Mouse (Mus musculus) T-helper 17 cell (primary cell): Measurements from ENCODE around the gene Pgbd1.
"Not testable (repeated sequence)": the region's sequence is repeated elsewhere in the genome, so short reads cannot be mapped to it uniquely, and the experiment has no call there.

Experiments
- in situ Hi-C, 2 experiments: fragments of 300-600 bp; cut with MboI, MseI; formaldehyde crosslinking; loops; 1 replicate in 1 of 2; 2 replicates in 1 of 2; pipeline ENCODE4 v1.15.1; 2025; ENCODE audit warnings: high pct_unique_total_duplicates in 2 of 2

Gene Pgbd1

DNA sequence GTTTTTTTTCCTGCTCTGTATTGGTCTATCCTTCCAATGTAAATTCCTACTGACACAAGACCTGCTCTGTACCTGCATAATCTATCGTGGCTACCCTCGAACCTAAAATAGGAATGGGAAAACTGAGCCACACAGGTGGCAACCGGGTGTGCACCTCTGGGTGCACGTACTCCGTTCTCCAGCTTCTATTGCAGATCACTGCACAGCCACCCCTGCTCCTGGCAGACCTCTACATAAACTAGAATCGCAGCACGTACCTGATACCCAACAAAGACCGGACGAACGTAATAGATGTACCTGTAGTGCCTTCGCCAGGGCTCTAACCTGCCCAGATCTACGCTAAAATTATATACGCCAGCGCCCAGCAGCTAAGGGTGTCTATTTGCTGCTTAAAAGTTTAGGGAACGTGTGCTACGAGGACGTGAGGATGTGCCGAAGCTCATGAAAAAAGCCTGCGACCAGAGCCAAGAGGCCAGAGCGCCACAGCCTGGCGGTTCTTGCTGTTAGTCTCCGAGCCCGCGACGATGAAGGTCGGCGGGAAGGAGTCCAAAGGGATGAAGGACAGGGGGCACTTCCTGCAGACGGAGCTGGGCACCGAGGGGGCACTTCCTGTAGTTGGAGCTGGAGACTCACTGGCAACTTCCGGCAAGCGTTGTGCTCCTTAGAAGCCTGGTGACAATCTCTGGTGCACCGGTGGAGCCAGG, at the start of gene Pgbd1:
Gene Pgbd1, minus strand, starts transcription at position 556 of the 704 bp plus-strand sequence.
- in situ Hi-C loops = no loop called here

DNA sequence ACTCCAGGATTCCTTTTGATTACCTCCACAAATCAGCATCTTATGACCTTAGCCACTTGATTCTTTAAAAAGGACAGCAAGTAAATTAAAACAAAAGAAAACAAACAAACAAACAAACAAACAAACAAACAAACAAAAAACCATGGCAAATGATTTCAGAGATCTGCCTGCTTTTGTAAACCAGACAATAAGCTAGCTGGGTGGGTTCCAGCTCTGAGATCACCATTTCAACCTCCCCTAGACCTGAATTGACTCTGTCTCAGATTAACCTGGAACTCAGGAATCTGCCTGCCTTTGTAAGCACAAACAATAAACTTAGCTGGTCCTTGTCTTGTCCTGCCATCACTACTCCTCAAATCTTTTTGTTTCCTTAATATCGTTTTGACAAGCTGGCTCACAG, 46.0 kb upstream of the Pgbd1 start:
- in situ Hi-C loops = loop anchor here in 1 of 2 experiments (10.0 kb wide), 1 partner anchor 642 kb away; no protein-coding TSS in a partner anchor

DNA sequence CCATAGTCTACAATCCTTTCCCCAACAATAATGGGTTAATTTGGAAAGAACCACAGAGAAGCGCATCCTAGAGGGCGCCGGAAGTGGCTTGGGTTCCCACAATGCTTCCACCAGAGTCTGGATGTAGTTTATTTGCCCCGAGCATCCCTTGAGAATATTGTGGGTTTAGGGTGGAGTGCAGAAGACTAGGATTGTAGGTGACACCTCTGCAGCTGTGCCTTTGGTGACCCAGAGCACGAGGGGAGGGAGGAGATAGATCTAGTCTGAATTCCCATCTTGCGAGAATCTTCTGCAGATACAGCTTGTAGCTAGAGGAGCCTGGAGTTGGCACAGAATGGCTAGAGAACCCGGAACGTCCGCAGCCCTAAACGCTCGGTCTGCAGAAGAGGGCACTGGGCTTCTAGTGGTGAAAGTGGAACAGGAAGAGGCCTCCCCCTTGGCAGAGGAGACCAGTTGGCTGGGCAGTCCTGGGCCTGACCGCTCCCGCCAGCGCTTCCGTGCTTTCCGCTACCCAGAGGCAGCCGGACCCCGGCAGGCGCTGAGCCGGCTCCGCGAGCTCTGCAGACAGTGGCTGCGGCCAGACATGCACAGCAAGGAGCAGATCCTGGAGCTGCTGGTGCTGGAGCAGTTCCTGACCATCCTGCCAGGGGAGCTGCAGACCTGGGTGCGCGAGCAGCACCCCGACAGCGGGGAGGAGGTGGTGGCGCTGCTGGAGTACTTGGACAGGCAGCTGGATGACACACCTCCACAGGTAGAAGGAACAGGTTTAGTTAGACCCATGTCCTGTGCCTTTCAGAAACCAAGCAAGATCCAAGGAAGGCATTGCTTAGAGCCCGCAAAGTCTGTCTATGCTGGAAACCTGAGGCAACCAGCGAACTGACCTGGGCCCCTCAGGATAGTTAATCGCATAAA, 38.2 kb upstream of the Pgbd1 start, which contains the start of the genes Zkscan4 and Gm10065:
Gene Zkscan4, plus strand, starts transcription at position 149 of the 912 bp plus-strand sequence.
Gene Gm10065, minus strand, starts transcription at position 683 of the 912 bp plus-strand sequence.
- in situ Hi-C loops = not testable (repeated sequence)

DNA sequence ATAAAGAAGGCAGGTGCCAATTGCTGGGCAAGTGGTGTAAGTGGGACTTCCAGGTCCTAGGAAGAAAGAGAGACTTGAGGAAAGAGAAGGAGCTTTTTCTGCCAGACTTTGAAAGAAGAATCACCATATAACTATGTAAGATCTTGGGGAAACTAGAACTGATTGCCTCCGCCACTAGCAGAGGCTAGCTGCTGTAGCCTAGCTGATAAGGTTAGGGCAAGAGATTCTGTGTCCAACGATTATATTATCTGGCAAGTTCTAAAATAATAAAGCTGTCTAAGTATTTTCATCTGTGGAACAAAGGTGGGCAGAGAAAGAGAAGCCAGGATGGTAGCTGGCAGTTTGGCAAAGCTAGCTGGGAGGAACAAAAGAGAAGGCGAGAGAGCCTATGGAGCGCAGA, 31.6 kb upstream of the Pgbd1 start:
- in situ Hi-C loops = no loop called here

DNA sequence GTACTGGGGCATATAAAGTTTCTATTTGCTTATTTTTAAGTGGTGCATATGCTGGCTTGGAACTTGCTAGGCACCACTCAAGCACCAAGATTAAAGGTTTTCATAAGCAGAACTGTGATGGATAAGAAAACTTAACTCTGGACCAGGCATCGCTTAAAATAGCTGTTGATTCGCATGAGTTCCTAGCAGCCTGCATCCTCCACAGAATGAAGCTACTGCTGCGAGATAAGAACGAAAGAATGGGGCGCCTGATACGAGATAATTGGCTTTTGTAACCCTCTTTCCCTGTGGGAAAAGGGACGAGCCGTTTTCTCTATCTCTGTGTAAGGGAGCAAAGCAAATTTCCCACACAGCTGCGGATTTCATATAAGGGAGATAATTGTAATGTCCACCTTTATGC, 28.2 kb upstream of the Pgbd1 start:
- in situ Hi-C loops = no loop called here

DNA sequence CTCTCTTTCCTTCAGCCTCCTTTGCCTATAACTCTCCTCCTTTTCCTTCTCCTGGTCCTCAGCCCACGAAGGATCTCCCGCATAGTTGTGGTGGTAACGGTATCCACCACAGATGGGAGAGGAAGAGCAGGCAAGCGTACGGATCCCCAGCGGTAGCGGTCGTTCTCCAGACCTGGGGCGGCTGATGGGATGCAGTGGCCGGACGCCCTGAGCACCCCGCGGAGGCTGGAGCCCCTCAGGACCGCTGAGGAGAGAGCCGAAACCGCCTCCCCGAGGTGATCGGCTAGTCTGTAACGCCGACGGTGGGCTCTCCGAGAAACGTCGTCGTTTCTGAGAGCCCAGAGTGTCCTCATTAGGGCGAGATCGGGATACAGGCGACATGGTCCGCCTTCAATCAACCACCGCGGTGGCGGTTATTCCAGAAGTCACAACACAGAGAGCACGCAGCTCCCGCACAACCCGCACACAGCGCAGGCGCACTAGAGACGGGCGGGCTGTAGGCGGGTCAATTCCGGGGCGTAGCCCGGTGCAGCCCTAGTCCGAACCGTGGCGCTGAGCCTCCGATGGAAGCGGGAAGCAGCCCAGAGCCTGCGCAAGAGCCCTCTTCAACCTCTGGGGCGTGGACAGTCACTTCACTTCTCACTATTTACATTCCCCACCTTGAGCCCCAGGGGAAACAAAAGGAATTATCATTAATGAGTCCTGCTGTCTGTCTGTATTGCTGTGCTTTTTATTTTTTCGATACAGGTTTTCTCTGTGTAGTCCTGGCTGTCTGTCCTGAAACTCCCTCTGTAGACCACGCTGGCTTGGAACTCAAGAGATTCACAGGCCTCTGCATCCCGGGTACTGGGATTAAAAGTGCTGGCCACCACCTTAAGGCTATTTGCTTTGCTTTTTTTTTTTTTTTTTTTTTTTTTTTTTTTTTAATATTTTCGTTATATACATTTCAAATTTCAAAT, 27.5 kb upstream of the Pgbd1 start, which contains the start of gene Nkapl:
Gene Nkapl, minus strand, starts transcription at position 449 of the 959 bp plus-strand sequence.
- in situ Hi-C loops = no loop called here

DNA sequence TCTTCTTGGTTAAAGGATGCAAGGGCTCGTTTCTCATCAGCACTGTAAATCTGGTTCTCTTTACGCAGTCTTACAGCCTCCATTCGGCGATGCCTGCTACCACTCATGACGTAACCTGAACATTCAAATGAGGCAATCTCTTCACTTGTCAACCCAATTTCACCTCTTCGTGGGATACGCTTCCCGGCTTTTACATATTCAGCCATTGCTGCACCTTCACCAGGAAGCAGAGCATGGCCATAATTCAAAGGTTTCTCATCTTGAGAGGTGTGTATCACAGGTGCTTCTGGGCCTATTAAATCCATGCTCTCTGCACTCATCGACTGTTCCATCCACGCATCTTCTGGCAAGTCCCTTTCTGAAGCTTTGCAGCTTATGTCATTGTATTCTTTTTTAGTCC, 26.5 kb upstream of the Pgbd1 start:
- in situ Hi-C loops = no loop called here

DNA sequence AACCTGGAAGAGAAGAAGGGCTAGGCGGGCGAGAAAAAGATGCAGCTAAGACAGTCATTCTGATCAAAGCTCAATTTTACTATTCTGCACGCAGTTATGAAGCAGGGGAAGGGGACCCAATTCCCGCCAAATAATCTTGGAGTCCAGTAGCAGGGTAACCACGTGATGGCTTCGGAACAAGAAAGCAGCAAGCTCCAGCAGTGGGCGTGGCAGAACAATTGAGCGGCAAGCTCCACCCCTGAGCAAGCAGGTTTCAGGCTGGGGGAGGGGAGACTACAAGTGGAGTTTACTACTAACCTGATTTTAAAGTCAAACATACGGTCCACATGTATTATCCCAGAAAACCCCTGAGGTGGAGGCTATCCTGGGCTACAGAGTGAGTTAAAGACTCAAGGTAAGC, 21.7 kb upstream of the Pgbd1 start:
- in situ Hi-C loops = not testable (repeated sequence)

DNA sequence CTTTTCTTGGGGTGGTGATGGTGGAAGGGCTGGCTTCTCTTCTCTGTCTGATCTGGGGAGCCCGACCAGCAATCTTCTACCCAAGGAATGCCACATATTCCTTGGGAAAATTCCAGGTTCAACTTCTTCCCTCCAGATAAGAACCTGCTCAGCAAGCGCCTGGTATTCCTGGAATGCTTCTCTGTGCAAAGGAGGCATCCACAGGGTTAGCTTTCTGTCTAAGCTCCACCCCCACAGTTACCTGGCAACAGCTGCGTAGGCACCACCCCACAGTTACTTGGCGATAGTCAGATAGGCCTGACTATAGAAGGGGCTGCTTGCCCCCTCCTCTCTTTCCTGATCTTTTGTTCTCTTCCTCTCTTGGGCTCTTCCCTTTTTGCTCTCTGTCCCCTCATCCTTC, 15.5 kb upstream of the Pgbd1 start:
- in situ Hi-C loops = loop anchor here (5.0 kb wide), 2 partner anchors 54 to 66 kb away; partner anchors contain the start of gene Zkscan3 (in 1 of the 2)

DNA sequence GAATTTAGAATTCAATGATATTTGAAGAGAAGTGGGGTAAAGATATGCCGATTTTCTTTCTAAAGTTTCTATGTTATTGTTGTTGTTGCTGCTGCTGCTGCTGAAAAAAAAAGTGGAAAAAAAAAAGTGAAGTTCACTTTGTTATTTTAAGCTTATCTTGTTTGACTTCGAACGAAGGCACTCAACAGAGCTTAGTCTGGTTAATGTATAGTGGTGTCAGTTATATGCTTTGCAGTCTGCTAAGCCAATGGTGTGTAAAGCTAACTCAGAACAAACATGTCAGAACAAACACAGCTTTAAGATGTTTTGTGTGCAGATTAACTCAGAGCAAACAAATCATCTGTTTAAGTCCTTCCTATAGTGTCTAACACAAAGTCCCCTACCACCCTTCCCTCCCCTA, 13.3 kb upstream of the Pgbd1 start:
- in situ Hi-C loops = no loop called here

DNA sequence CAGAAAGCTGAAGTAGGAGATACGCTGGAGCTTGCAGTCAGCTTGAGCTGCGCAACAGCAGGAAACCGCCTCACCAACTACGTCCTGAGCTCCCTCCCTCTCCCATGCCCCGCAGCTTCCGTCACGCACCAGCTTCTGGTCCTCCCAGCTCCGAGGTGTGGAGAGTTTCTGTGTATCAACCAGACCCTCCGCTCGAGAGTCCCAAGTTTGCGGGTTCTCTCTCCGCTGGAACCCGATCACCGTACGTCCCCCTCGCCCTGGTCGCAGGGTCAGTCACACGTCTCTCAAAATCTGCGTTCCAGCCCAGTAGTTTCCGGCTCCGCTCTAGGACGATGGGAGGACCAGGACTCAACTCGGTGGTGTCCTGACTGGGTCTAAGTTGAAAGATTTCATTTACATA, 12.6 kb upstream of the Pgbd1 start, which contains the start of gene Zscan26:
Gene Zscan26, minus strand, starts transcription at position 282 of the 400 bp plus-strand sequence.
- in situ Hi-C loops = no loop called here

DNA sequence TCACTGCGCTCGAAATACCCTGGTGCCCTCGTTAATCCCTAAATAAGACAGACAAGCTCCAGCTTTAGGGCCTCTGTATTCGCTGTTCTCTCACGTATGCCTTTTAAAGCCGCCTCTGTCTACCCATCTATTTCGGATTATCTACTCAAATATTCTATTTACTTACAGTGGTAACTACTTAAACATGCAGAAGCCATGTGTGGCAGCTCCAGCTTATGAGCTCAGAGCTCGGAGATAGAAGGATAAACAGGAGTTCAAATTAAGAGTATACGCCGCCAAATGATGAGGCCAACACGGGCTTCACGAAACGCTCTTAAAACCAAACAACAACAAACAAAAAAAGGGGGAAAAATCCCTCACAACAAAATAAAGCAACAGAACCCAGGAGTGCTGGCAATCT, 12.2 kb upstream of the Pgbd1 start:
- in situ Hi-C loops = no loop called here

DNA sequence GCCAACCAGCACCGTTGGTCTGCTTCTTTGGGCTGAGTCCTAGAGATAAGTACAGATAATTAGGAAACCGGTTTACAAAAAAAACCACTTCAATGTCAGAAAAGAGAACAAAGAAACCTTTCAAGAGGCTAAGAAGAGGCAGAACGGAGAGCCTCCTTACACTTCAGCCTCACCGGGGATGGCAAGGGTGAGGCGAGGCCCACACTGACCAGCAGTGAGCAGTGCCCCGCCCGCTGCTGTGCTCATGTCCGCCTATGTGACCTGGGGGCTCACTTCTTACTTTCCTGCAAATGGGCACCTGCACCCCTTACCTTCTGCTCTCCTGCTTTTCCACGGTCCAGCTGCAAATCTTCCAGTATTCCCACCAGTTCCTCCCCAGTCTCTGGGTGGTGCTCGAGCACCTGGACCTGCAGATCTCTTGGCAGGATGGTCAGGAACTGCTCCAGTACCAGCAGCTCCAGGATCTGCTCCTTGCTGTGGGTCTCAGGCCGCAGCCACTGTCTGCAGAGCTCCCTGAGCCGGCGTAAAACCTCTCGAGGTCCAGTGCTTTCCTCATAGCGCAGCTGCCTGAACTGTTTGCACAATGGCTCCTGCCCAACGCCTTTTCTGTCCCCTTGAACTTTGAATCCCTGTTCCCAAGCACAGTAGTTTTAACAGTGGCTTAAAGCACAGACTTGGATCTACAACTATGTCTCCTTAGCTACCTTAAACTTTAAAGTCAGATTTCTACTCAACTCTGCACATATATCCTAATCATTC, 7.2 kb upstream of the Pgbd1 start:
- in situ Hi-C loops = no loop called here

DNA sequence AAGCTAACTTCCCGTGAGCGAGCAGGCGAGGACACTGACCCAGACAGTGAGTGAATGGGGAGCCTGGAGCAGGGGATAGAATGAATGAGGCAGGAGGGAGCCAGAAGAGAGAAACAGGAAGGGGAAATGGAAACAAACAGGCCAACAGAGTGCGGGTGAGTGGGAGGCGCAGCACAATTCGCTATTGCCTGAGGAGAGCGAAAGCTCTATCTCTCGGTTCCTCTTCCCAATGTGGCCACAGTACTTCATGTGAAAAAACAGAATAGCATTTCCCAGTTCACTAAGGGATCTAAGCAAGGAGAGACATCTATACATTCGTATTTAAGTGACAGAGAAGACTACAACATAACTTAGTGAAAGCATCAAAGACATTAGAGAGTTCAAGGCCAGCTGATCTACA, 5.9 kb upstream of the Pgbd1 start:
- in situ Hi-C loops = no loop called here

DNA sequence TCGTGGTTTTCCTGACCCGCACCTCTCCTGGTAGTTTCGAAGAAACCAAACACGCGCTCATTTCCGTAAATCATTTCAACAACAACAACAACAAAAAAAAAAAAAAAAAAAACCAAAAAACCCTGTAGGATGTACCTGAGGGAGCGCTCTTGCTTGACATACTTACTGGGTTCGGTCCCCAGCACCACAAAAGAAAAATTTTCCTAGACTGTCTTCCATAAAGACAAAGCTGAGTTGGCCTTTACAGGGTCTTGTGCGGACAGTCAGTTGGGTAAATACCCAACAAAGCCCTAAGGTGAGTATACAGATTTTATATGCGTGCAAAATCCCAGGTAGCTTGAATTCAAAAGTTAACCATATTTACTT, 332 bp upstream of the Pgbd1 start:
- in situ Hi-C loops = no loop called here

DNA sequence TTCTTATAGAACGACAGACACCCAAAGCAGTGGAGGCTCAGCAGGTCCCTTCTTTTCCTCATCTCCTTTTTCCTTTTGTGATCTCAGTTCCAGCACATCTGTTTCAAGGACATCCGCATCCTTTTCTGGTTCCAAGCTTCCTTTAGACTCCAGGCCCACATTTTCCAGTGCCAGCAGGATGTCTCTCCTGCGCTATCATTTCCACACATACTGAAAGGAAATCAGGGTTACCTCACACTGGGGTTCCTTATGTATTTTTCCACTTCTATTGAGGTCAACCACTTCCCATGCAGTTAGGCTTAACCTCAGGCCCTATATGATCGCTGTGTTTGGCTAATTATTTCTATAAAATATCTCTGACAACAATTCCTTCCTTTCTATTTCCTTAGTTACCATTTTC, 5.4 kb downstream of the Pgbd1 start:
- in situ Hi-C loops = loop anchor here in 1 of 2 experiments (5.0 kb wide), 1 partner anchor 357 kb away; no protein-coding TSS in a partner anchor

DNA sequence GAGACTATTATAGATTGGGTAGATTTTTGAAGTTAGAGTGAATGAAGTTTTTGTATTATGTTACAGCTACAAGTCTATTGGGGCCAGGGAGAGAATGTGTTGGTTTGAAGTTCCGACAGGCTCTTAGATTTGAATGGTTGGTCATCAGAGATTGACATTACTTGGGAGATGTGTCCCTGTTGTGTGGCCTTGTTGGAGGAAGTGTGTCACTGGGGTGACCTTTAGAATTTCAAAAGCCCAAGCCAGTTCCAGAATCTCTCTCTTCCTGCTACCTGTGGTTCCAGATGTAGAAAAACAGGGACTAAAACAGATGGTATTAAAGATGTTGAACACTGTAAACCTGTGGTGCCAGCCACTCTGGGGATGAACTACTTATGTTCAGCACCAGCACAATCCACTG, 13.2 kb downstream of the Pgbd1 start:
- in situ Hi-C loops = no loop called here

DNA sequence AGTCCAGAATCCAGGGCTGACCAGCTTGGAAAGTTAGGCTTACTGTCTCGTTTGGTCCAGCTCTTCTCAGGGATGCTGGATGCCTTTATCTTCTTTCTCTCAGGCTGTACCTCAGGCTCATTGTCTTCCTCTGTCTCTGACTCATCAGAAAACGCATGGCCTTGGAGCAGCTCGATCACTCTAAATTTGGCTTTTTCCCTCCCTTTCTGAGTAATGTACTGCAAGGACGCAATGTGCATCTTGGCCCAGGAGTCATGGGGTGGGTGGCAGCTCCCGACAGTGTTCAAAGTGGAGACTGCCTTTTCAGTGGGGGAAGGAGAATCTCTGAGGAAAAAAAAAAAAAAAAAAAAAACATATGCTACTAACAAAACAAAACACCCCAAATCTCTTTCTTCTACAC, 17.6 kb downstream of the Pgbd1 start:
- in situ Hi-C loops = no loop called here

DNA sequence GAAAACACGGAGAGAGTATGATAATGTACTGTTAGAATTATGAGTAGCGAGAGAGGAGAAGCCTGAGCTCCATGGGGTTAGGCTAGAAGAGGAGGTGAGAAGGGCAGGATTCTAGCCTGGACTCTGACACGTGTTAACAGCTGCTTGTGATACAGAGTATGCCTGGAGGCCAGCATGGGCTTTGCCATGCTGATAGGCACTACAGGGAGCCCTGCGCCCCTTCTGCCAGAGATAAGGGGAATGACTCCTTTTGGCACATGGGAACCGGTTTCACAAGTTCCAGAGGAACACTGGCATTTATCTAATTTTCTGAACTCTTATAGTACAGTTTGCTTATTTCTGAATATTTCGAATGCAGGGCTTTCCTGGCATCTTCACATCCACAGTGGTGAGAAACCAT, 22.0 kb downstream of the Pgbd1 start:
- in situ Hi-C loops = no loop called here

DNA sequence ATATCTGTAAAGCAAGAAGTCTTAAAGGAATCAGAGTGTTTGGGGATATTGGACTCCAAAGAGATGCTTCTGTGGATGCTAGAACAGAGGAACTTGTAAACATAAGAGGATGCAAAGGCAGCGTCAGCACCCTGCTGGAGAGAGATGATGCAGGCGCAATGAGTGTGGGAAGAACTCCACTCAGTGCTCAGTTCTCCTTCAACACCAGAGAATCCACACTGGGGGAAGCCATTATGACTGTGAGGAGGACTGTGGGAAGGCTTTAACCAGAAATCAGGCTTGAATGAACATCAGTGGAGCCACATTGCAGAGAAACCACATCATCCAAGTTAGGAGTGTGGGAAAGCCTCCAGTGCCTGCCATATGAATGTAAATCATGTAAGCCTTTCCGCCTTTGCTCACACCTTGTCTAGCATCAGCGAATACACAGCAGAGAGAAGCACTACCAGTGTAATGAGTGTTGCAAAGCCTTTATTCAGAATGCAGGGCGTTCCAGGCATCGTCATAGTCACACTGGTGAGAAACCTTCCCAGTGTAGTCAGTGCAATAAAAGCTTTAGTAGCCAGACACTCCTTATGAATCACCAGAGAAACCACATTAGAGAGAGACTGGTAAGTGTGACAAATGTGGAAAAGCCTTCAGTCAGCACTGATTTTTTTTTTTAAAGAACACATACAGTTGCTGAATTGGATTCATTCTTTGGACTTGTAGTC, 23.4 kb downstream of the Pgbd1 start:
- in situ Hi-C loops = no loop called here
